In the genomic region with DNA sequence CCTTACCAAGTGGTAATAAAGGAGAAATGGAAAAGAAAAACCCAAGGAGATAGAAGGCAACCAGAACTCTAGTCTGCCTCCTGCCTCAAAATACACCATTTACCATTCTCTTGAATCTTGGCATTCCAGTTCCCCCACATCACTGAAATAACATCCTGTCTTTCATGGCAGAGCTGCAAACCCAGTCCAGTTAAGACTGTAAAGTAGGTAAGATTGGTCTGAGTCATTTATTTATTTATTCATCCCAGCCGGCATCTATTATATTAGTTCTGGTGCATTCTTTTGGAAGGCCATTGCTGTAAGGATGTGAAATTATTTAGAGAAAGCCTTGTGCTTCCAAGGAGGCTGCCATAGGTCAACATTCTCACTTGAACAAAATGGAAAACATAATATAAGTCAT, we compare ENCODE assay signal across 15 mouse cellular contexts.
"Had no signal": no experiment of that assay in that cellular context is flagged by ENCODE, and none has a peak within 500 bp of the region (broad histone marks: within the 10 kb centered on the region; RNA-seq: fewer than 3 reads in every experiment).

No protein-coding gene starts in this region.

- H3K4me3 ChIP-seq: neural tube, embryonic 12.5 days; neural tube, embryonic 13.5 days; neural tube, embryonic 15.5 days; stomach, embryonic 15.5 days had no signal

- H3K4me1 ChIP-seq: neural tube, embryonic 12.5 days; neural tube, embryonic 13.5 days; neural tube, embryonic 15.5 days; stomach, embryonic 15.5 days had no signal

- DNase-seq: right cerebral cortex, adult 18-20 months; right cerebral cortex, postnatal 14 days; right cerebral cortex, postnatal 25 days; right cerebral cortex, postnatal 4 days; spleen, adult 18-20 months; thymus, adult 18-20 months; thymus, adult 2 months; thymus, postnatal 14 days; thymus, postnatal 36 days; thymus, postnatal 4 days had no signal

- H3K27ac ChIP-seq: neural tube, embryonic 12.5 days; neural tube, embryonic 13.5 days; neural tube, embryonic 15.5 days; stomach, embryonic 15.5 days; stomach, postnatal 0 days had no signal
